Mouse (Mus musculus) neural tube, embryonic 13.5 days (tissue): ENCODE measurements around the gene Bach2. TPM values are rescaled to one million over a fixed set of nuclear protein-coding genes. Genes with fewer than 3 reads are reported as not detected.
A peak's percentile ranks its signal among the peaks of the same experiment; 100 is the strongest.

ENCODE experiments used
- ATAC-seq: fragments of 200-750 bp; cut with Nextera tagmentation; 2 replicates; pipeline ENCODE4 v1.8.0; 2017; ENCODE audit warnings: low read depth, mild to moderate bottlenecking, moderate TSS enrichment, moderate library complexity
- H3K27ac ChIP-seq: fragments of 300-500 bp; sonication (generic); replicated peaks from 2 replicates; pipeline ENCODE4 v1.5.1; 2015; ENCODE audit warnings: moderate library complexity, mild to moderate bottlenecking, inconsistent platforms
- H3K27me3 ChIP-seq: fragments of 300-500 bp; sonication (generic); 2 replicates; pipeline ENCODE4 v1.6.1; 2015; ENCODE audit warnings: mild to moderate bottlenecking, inconsistent platforms
- H3K36me3 ChIP-seq: fragments of 300-500 bp; sonication (generic); 2 replicates; pipeline ENCODE4 v1.6.1; 2015; ENCODE audit warnings: mild to moderate bottlenecking, inconsistent platforms
- H3K4me1 ChIP-seq: fragments of 300-500 bp; sonication (generic); replicated peaks from 2 replicates; pipeline ENCODE4 v1.6.1; 2015; ENCODE audit warnings: inconsistent platforms
- H3K4me2 ChIP-seq: fragments of 300-500 bp; sonication (generic); 2 replicates; pipeline ENCODE4 v1.6.1; 2015; ENCODE audit warnings: inconsistent platforms, mild to moderate bottlenecking, moderate library complexity
- H3K4me3 ChIP-seq: fragments of 300-500 bp; sonication (generic); 2 replicates; pipeline ENCODE4 v1.5.1; 2015; ENCODE audit warnings: mild to moderate bottlenecking, inconsistent platforms
- H3K9ac ChIP-seq: fragments of 300-500 bp; sonication (generic); 2 replicates; pipeline ENCODE4 v1.6.1; 2015; ENCODE audit warnings: moderate library complexity, mild to moderate bottlenecking, inconsistent platforms
- H3K9me3 ChIP-seq: fragments of 300-500 bp; sonication (generic); 2 replicates; pipeline ENCODE4 v1.6.1; 2016; ENCODE audit warnings: inconsistent platforms
- WGBS: fragments of 180-500 bp; shearing (Covaris S2); methylation state at CpG from one replicate; pipeline ENCODE4 v1.1.7; 2015; 5-methylcytosine and 5-hydroxymethylcytosine counted together
- polyA plus RNA-seq: library from polyadenylated mRNA; unstranded; fragments of >200 nt; fragmentation: Nextera tagmentation; extraction: Ambion mirVana; gene quantifications from 2 replicates; pipeline ENCODE4 v1.2.1, GENCODE M21; 2015

Bach2 gene
- polyA plus RNA-seq, 1 experiment from 2014 or later, result 37.7 TPM

DNA sequence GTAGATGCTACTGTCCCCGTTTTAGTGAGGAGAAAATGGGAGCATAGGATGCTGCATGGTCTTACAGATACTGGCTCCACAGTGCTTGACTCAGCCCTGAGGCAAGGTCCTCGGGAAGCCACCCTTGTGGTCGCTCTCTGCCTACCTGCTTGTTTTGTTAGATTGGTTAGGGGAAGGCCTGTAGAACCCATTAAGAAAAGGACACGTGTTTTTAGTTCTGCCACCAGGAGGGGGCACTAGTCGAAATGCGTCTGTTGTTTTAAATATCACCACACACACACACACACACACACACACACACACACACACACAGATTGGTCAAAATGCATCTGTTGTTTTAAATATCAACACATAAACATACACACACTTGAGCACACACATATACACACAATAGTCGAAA lies 103.7 kb downstream of the Bach2 start:
- no peak for ATAC-seq
- Histone ChIP-seq H3K4me1 (peaks cover 37% of the 10 kb centered on the region), H3K9me3 (no peaks in the 10 kb centered on the region), H3K4me2 (no peak overlapping the region), H3K27me3 (no peaks in the 10 kb centered on the region), H3K36me3 (no peaks in the 10 kb centered on the region), H3K4me3 (no peak overlapping the region), H3K9ac (no peak overlapping the region), H3K27ac (no peak overlapping the region)
- WGBS, result 76% methylated on average over 7 of the region's 7 CpGs

DNA sequence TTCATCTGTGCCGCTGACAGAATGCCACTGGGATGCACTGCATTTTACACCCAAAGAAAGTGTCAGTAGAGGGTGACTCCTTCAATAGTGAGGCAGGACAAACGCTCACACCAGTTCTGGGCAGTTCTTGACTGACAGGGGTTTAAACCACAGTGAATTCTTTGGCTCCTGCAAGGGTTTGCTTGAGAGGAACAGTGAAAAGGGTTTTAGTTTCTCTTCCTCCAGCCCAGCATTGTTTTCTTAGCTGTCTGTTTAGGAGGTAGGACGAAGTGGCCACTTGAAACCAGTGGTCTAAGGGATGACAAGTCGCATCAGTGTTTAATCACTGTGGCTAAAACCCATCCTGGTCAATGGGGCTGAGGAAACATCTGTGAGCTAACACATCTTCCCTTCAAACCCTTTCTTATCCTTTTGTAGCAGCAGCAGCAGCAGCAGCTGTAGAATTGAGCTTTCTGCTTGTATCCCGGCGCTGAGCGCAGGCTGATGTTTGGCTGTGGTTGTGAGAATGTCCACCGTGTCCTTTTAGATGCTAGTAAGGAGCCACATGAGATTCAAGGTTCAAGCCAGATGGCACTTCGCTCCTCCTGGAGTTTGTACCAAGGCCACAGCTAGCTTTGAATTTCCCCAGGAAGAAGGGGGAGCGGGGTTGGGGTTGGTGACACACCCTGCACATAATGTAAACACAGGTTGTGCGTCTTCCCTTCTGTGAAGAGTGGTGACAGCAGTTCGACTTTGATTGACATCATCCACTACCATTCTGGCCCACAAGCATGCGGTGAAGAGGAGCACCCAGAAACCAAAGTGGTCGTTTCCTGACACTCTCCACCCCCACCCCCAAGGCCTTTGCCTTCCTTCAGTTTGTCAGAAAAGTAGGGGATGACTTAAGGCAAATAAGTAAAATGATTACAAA lies 104.9 kb downstream of the Bach2 start:
- Histone ChIP-seq H3K27ac (peak overlapping the region; percentile 64), H3K4me2 (no peak overlapping the region), H3K4me1 (peaks cover 33% of the 10 kb centered on the region), H3K4me3 (no peak overlapping the region), H3K36me3 (no peaks in the 10 kb centered on the region), H3K9me3 (no peaks in the 10 kb centered on the region), H3K9ac (0 out of 2 replicates have a peak overlapping the region, but pooled peaks have one; percentile 26), H3K27me3 (no peaks in the 10 kb centered on the region)
- WGBS, result 75% methylated on average over 14 of the region's 14 CpGs
- ATAC-seq, result no peak

DNA sequence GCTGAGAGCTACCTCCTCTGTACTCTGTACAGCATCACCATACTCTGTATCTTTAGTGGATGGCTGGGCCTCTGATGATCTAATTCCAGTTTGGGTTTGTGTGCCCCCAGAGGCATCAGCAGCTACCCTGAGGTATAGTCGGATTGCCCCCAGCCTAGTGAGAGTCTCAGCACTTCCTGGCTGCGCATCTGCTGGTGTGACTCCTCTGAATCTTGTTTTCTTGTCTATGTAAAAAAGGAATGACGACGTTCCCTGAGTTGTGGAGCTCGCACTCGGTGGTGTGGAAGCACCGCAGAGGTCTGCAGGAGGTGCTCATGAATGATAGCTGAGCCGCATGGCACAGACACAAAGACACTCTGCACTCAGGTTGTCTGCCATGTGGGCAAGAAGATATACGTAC lies 105.7 kb downstream of the Bach2 start:
- H3K27ac ChIP-seq, result 0 out of 2 replicates have a peak overlapping the region, but pooled peaks have one; percentile 18

DNA sequence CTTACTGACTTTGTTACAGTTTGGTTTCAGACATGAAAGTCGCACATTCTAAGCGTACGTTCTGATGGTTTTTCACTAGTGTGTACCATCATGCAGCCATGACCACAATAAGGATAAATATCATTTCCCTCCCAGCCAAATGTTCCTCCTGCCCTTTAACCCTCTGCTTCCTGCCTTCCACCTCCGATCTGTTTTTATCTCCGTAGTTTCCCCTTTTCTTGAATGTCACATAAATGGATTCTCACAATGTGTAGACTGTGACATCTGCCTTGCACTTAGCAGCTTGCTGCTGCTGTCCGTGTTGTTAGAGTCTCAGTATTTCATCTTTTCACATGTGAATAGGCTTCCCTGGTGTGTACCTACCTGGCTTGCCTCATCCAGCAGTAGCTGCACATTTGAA lies 108.6 kb downstream of the Bach2 start:
- H3K27ac ChIP-seq, result no peak overlapping the region; the same call in 1 of the 2 replicates

More for the DNA sequence above, 105.7 kb downstream of the Bach2 start:
- ATAC-seq, result peak; percentile 38; the same call in 1 of the 2 replicates
- H3K4me3 ChIP-seq, result no peak overlapping the region
- H3K4me1 ChIP-seq, result peaks cover 29% of the 10 kb centered on the region
- no peaks in the 10 kb centered on the region for H3K36me3 ChIP-seq
- H3K9ac ChIP-seq, result no peak overlapping the region
- no peaks in the 10 kb centered on the region for H3K9me3 ChIP-seq
- H3K27me3 ChIP-seq, result no peaks in the 10 kb centered on the region
- WGBS, result 59% methylated on average over 9 of the region's 9 CpGs
- H3K4me2 ChIP-seq, result no peak overlapping the region

DNA sequence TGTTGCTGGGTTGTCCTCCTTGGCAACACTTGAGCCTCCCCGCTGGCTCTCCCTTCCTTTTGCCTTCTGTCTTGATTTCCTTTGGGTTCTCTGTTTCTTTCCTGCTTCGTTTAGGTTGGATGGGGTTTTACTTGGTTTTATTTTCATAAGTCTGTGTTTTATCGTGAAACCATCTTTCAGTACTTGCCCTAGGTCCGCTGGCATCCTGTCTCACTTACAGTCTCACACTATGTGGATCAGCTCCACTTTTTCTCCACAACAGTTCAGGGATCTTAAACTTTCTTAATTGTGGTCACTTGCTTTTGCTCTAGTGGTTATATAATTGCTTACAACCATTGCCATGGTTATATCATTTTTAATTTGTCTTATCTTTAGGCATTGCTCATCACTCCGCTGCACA lies 109.1 kb downstream of the Bach2 start:
- Histone ChIP-seq H3K27me3 (no peaks in the 10 kb centered on the region), H3K9me3 (no peaks in the 10 kb centered on the region), H3K36me3 (no peaks in the 10 kb centered on the region), H3K27ac (no peak overlapping the region), H3K4me2 (no peak overlapping the region), H3K9ac (no peak overlapping the region), H3K4me3 (no peak overlapping the region), H3K4me1 (peaks cover 54% of the 10 kb centered on the region)
- ATAC-seq, result no peak
- 76% methylated on average over 5 of the region's 5 CpGs for WGBS

More for the DNA sequence above, 108.6 kb downstream of the Bach2 start:
- Histone ChIP-seq H3K4me1 (peaks cover 48% of the 10 kb centered on the region), H3K9me3 (no peaks in the 10 kb centered on the region), H3K9ac (no peak overlapping the region), H3K4me3 (no peak overlapping the region), H3K36me3 (no peaks in the 10 kb centered on the region), H3K4me2 (no peak overlapping the region), H3K27me3 (no peaks in the 10 kb centered on the region)
- no peak for ATAC-seq
- WGBS, result 53% methylated on average over 6 of the region's 6 CpGs

DNA sequence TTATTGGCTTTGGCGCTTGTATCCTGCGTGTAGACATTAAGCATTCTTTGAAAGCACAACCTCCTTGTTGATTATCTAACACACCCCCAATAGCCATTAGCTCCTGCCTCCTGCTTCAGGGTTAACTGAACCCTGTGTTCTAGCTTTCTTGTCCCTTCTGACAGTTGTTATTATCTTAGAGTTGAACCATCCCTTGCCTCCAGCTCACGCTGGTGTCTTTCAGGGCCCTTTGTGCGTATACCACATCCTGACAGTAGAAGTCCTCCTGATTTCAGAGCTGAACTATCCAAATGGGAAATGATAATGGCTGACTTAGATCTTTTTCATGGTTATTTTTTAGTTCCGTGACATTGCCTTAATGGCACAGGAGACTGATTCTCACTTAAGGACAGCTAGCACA lies 110.8 kb downstream of the Bach2 start:
- no peaks in the 10 kb centered on the region for H3K36me3 ChIP-seq
- WGBS, result 88% methylated on average over 5 of the region's 5 CpGs
- peaks cover 49% of the 10 kb centered on the region for H3K4me1 ChIP-seq
- H3K27me3 ChIP-seq, result no peaks in the 10 kb centered on the region
- H3K27ac ChIP-seq, result no peak overlapping the region
- H3K9ac ChIP-seq, result no peak overlapping the region
- H3K4me3 ChIP-seq, result no peak overlapping the region
- H3K4me2 ChIP-seq, result no peak overlapping the region
- ATAC-seq, result no peak
- H3K9me3 ChIP-seq, result no peaks in the 10 kb centered on the region

DNA sequence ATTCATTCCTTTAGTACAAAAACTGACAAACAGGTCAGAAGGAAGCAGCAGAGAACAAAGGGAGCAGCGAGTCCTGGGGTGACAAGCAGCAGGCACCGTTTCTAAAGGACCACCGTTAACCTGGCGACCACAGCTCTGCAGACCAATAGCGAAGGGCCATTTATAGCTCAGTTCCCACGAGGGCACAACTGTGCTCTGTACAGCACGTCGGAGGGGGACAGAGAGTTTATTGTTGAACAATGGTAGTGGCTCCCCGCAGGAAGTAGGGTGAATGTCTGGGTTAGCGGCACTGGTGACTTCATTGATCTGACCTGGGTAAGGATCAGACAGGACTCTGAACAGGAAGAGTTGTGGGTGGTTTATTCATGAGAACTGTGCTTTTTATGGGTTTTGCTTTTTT lies 112.6 kb downstream of the Bach2 start:
- peak overlapping the region; percentile 42 for H3K4me2 ChIP-seq
- H3K9me3 ChIP-seq, result no peaks in the 10 kb centered on the region
- peak overlapping the region; percentile 70 for H3K27ac ChIP-seq
- H3K9ac ChIP-seq, result peak overlapping the region; percentile 47
- peak; percentile 78 for ATAC-seq
- H3K36me3 ChIP-seq, result no peaks in the 10 kb centered on the region
- H3K27me3 ChIP-seq, result no peaks in the 10 kb centered on the region
- no peak overlapping the region for H3K4me3 ChIP-seq
- WGBS, result 3% methylated on average over 10 of the region's 10 CpGs
- H3K4me1 ChIP-seq, result peaks cover 66% of the 10 kb centered on the region

DNA sequence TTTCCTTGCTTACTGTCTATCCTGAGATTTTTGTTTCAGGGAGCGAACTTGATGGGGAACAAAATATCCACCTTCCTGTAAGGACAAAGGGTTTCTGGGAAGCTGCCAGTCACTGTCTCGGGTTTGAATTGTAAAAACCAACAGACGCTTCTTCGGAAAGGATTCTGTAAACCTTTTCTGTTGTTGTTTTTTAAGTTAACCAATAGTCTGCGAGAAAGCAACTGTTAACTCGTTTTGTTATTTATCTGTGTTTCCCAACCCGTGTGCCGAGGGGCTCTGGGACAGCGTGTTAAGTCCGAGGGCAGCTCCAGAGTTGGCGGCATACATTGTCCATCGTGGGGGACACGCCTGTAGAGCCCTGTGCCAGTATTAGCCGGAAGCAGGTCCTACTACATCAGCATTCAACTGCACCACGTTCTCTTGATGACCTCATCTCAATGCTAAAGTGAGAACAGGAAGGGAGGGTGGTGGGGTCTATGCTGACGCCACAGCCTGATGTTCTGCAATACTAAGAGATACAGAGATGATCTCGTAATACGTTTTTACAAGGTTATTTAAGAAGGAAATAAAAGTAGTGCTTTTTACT lies 113.2 kb downstream of the Bach2 start:
- peaks cover 71% of the 10 kb centered on the region for H3K4me1 ChIP-seq
- no peaks in the 10 kb centered on the region for H3K36me3 ChIP-seq
- H3K9ac ChIP-seq, result peak overlapping the region; percentile 50
- peak overlapping the region; percentile 70 for H3K27ac ChIP-seq
- H3K4me3 ChIP-seq, result no peak overlapping the region
- H3K27me3 ChIP-seq, result no peaks in the 10 kb centered on the region
- H3K9me3 ChIP-seq, result no peaks in the 10 kb centered on the region
- H3K4me2 ChIP-seq, result peak overlapping the region; percentile 42
- 25% methylated on average over 18 of the region's 18 CpGs for WGBS
- ATAC-seq, result peak; percentile 74

DNA sequence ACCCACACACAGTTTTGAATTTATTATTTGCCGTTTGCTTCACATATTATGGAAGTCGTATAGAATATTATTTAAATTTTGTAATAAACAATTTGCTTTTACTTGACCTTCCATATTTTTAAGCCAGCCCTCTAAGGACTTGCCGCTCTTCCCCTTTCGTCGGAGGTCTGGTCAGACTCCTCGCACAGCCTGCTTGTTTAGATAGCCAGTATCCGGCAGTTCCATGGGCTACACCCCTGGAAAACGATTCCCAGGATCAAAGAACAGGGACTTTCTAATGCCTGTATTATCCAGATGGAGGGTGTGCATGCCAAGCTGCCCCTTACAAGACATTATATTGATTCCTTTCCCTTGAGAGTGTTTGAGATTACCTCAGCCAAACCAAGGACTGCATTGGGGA lies 113.8 kb downstream of the Bach2 start:
- Histone ChIP-seq H3K27ac (peak overlapping the region; percentile 70), H3K4me2 (0 out of 2 replicates have a peak overlapping the region, but pooled peaks have one; percentile 13), H3K36me3 (no peaks in the 10 kb centered on the region), H3K27me3 (no peaks in the 10 kb centered on the region), H3K4me1 (peaks cover 72% of the 10 kb centered on the region), H3K9ac (peak overlapping the region; percentile 45), H3K9me3 (no peaks in the 10 kb centered on the region), H3K4me3 (no peak overlapping the region)
- 0 out of 2 replicates have a peak, but pooled peaks have one; percentile 1 for ATAC-seq
- WGBS, result 53% methylated on average over 8 of the region's 8 CpGs

DNA sequence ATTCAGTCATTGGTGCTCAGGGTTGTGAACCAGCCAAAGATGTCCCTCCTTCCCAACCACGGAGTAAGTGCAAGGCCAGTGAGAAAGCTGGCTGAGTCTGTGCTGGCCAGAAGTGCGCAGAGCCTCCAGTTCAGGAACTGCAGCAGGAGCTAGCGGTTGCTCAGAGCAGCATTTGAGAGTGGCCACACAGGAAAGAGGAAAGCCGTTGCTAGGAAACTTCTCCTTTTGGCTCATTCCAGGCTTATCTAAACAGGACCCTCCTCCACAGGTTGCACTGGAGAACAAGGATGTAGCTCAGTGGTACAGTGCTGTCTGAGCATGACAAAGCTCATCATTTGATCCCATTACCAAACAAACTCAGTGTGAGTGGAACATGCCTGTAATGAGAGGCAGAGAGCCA lies 114.2 kb downstream of the Bach2 start:
- Histone ChIP-seq H3K4me2 (0 out of 2 replicates have a peak overlapping the region, but pooled peaks have one; percentile 13), H3K27me3 (no peaks in the 10 kb centered on the region), H3K27ac (peak overlapping the region; percentile 70), H3K4me1 (peaks cover 72% of the 10 kb centered on the region), H3K9ac (peak overlapping the region; percentile 45), H3K9me3 (no peaks in the 10 kb centered on the region), H3K4me3 (no peak overlapping the region), H3K36me3 (no peaks in the 10 kb centered on the region)
- ATAC-seq, result peak; percentile 33; the same call in 1 of the 2 replicates
- 30% methylated on average over 4 of the region's 4 CpGs for WGBS

DNA sequence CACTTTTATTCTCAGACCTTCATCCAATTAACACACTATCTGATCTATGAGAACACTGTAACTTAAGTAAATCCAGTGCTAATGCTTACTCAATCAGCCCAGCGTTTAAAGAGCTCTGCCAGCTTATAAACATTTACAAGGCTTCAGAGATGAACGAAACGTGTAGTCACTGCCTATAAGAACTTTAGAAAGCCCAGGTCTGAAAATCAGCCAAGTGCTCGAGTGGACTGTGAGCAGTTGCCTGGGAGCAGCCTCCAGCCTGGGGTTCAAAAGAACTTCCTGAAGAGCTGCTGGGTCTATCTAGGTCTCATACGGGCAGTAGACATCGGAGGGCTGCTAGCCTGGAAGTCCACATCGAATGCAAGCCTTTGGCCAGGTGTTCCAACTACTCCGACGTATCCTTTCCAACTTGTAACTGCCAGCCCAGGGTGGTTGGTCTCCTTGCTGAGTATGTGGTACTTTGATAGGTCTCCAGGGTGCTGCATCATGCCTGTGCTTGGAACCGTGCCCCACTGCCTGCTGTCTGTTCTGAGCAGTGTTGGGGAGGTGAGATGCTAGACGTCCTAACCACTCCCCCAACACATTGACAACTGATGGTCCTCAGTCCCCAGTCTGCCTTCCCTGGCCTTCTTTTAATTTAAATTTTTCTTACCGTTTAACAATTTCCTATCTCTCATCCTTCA lies 117.5 kb downstream of the Bach2 start:
- H3K4me1 ChIP-seq, result peaks cover 91% of the 10 kb centered on the region
- no peaks in the 10 kb centered on the region for H3K9me3 ChIP-seq
- no peak overlapping the region for H3K4me2 ChIP-seq
- no peaks in the 10 kb centered on the region for H3K36me3 ChIP-seq
- ATAC-seq, result no peak
- H3K27me3 ChIP-seq, result no peaks in the 10 kb centered on the region
- WGBS, result 72% methylated on average over 12 of the region's 12 CpGs
- no peak overlapping the region for H3K9ac ChIP-seq
- H3K4me3 ChIP-seq, result no peak overlapping the region
- H3K27ac ChIP-seq, result peak overlapping the region; percentile 56; the same call in 1 of the 2 replicates
